In the genomic region with DNA sequence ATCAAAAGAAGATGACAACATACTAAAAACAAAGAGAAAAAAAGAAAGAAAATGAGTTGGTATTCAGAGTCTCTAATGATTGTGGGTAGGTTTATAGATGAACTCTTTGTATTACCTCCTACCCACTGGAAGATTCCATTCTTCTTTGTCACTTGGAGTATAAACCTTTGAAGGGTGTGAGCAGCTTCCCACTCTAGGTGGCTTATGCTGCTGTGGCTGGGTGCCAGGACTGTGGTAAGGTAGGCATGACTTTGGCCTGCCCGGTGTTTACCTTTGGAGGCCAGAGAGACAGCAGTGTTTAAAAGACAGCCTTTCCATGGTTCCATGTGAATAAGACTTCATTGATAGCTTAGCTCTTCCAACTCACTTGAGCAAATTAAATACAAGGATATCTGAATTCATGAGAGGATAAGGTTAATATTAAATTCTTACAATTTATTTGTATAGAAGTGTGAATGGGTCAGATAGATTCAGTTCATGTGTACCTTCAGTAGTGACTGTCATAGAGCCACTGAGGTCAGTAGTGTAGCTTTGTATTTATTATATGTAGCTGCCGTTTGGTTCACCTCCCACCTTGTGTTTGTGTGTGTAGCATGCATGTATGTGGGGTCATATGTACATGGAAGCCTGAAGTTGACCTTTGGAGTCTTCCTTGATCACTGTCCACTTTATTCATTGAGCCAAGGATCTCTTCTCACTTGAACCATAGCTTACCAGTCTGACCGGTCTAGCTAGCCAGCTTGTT, we compare ENCODE assay signal across 10 mouse cellular contexts. TPM values are rescaled to one million over a fixed set of nuclear protein-coding genes. Genes with fewer than 3 reads are reported as not detected.
DNase-seq lines count a peak whose midpoint lies in the region; ATAC-seq and TF ChIP-seq lines count a peak whose summit lies in the region.
"Had no signal": no experiment of that assay in that cellular context is flagged by ENCODE, and none has a peak within 500 bp of the region (broad histone marks: within the 10 kb centered on the region; RNA-seq: fewer than 3 reads in every experiment).

No protein-coding gene starts in this region.

- H3K4me2 ChIP-seq in lung, embryonic 15.5 days, result no peak overlapping the region
- H3K4me2 ChIP-seq in neural tube, embryonic 15.5 days, result no peak overlapping the region

- WGBS in lung, embryonic 15.5 days, result 77% methylated on average over 3 of the region's 3 CpGs
- 95% methylated on average over 3 of the region's 3 CpGs for WGBS in neural tube, embryonic 15.5 days

- no peak overlapping the region for H3K9ac ChIP-seq in lung, embryonic 15.5 days
- no peak overlapping the region for H3K9ac ChIP-seq in neural tube, embryonic 15.5 days (replicated peaks)

- ATAC-seq in erythroblast, adult 5-6 weeks (replicated peaks; ENCODE audit: low FRiP score, poor library complexity, severe bottlenecking), result peak; percentile 53
- no peak for ATAC-seq in lung, embryonic 15.5 days (ENCODE audit: borderline replicate concordance, extremely low read depth, low FRiP score, low TSS enrichment)
- no peak for ATAC-seq in erythroid progenitor cell, adult 5-6 weeks (replicated peaks; ENCODE audit: low FRiP score, poor library complexity, severe bottlenecking)
- no peak for ATAC-seq in neural tube, embryonic 15.5 days (ENCODE audit: low FRiP score)
- ATAC-seq: midbrain, embryonic 16.5 days had no signal

- peak overlapping the region; percentile 62 for H3K27ac ChIP-seq in gastrocnemius, adult 2 months
- H3K27ac ChIP-seq in lung, embryonic 15.5 days, result 0 out of 2 replicates have a peak overlapping the region, but pooled peaks have one; percentile 1
- H3K27ac ChIP-seq in neural tube, embryonic 15.5 days (replicated peaks), result no peak overlapping the region

- no peak for TF ChIP-seq CTCF in gastrocnemius, adult 2 months (IDR thresholded peaks at IDR 0.05)

- no peak overlapping the region for H3K4me3 ChIP-seq in gastrocnemius, adult 2 months
- no peak overlapping the region for H3K4me3 ChIP-seq in lung, embryonic 15.5 days
- no peak overlapping the region for H3K4me3 ChIP-seq in neural tube, embryonic 15.5 days (replicated peaks)
- H3K4me3 ChIP-seq: erythroblast, embryonic 14.5 days had no signal

- peaks cover 9% of the 10 kb centered on the region for H3K36me3 ChIP-seq in lung, embryonic 15.5 days
- H3K36me3 ChIP-seq in neural tube, embryonic 15.5 days, result no peaks in the 10 kb centered on the region

- no peaks in the 10 kb centered on the region for H3K27me3 ChIP-seq in lung, embryonic 15.5 days
- H3K27me3 ChIP-seq in neural tube, embryonic 15.5 days (replicated peaks), result no peaks in the 10 kb centered on the region

- no peak for DNase-seq in gastrocnemius, adult 2 months
- no peak for DNase-seq in gastrocnemius, postnatal 4 days (ENCODE audit: low spot score in 2 of 2)
- peak; percentile 16 for DNase-seq in CD4-positive helper T cell, adult 2 months (ENCODE audit: low read depth, low spot score)
- DNase-seq in left cerebral cortex, postnatal 4 days, result no peak

- H3K9me3 ChIP-seq in lung, embryonic 15.5 days, result no peaks in the 10 kb centered on the region
- H3K9me3 ChIP-seq in neural tube, embryonic 15.5 days (replicated peaks), result no peaks in the 10 kb centered on the region

- peaks cover 41% of the 10 kb centered on the region for H3K4me1 ChIP-seq in lung, embryonic 15.5 days
- H3K4me1 ChIP-seq in neural tube, embryonic 15.5 days, result 0 out of 2 replicates have a peak, but pooled peaks cover 12% of the 10 kb centered on the region

- intact Hi-C loops in gastrocnemius, adult 2 months (cut with DNase I), result no loop called here
- intact Hi-C loops in left cerebral cortex, postnatal 4 days (cut with DNase I), result no loop called here

RNA-seq across cellular contexts. Expression of a gene that starts 44.0 kb away (rescaled TPM):
- 10 to 100 TPM; 37.7 to 41.1 TPM for total RNA-seq in gastrocnemius, adult 2 months (2021)
- total RNA-seq in gastrocnemius, postnatal 4 days (2021), result 10 to 100 TPM; 32.4 to 32.5 TPM
- 16.3 and 16.7 TPM in 2 replicates for total RNA-seq in erythroblast, adult 5-6 weeks (2015; ENCODE audit: low replicate concordance)
- 32.7 and 36.2 TPM in 2 replicates for total RNA-seq in erythroblast, adult 5-6 weeks (2017; ENCODE audit: low replicate concordance)
- 17.3 and 17.4 TPM in 2 replicates for polyA plus RNA-seq in lung, embryonic 15.5 days (2015; fragmentation: Nextera tagmentation; extraction: Ambion mirVana)
- total RNA-seq in left cerebral cortex, postnatal 4 days (2021), result 10 to 100 TPM; 19.6 to 21.4 TPM
- 39.8 and 46.9 TPM in 2 replicates for total RNA-seq in erythroid progenitor cell, adult 5-6 weeks (2015; ENCODE audit: low replicate concordance)
- 63.2 and 67.7 TPM in 2 replicates for total RNA-seq in erythroid progenitor cell, adult 5-6 weeks (2017; ENCODE audit: low replicate concordance)
- polyA plus RNA-seq in neural tube, embryonic 15.5 days (2015; fragmentation: Nextera tagmentation; extraction: Ambion mirVana), result 9.1 and 11.9 TPM in 2 replicates
